Mouse (Mus musculus) liver (tissue): Measurements from ENCODE around the gene Gphn.

Experiments used
- DNase-seq: peaks from one replicate; pipeline ENCODE4 v3.0.0-alpha.2; 2020; ENCODE audit warnings: mixed read lengths

Gphn gene

GRCm38 (mm10) chr12:78225707-78226518 lies at the start of gene Gphn:
Gphn (plus strand) TSS chr12:78226379.
- peak; percentile 88 for DNase-seq

- DNase-seq, result no peak
Measured at GRCm38 (mm10) chr12:78181452-78181851, 44.7 kb upstream of the Gphn start.

- DNase-seq, result no peak
Measured at GRCm38 (mm10) chr12:78193942-78194341, 32.2 kb upstream of the Gphn start, which contains the start of gene Gm6657. Gm6657 (plus strand) TSS chr12:78194242.

GRCm38 (mm10) chr12:78195368-78195767 lies 30.8 kb upstream of the Gphn start:
- DNase-seq, result peak; percentile 4

- no peak for DNase-seq
Measured at GRCm38 (mm10) chr12:78203646-78204045, 22.5 kb upstream of the Gphn start.

GRCm38 (mm10) chr12:78205915-78206570 lies 20.1 kb upstream of the Gphn start:
- peak; percentile 58 for DNase-seq

- no peak for DNase-seq
Measured at GRCm38 (mm10) chr12:78206571-78206960, 19.6 kb upstream of the Gphn start.

- DNase-seq, result no peak
Measured at GRCm38 (mm10) chr12:78209856-78210255, 16.3 kb upstream of the Gphn start.

- no peak for DNase-seq
Measured at GRCm38 (mm10) chr12:78215490-78215889, 10.7 kb upstream of the Gphn start.

GRCm38 (mm10) chr12:78219191-78219825 lies 6.9 kb upstream of the Gphn start:
- no peak for DNase-seq

- DNase-seq, result peak; percentile 81
Measured at GRCm38 (mm10) chr12:78226519-78226875, 318 bp downstream of the Gphn start.

GRCm38 (mm10) chr12:78227021-78227932 lies 1.1 kb downstream of the Gphn start:
- peak; percentile 54 for DNase-seq

- DNase-seq, result no peak
Measured at GRCm38 (mm10) chr12:78228139-78228538, 2.0 kb downstream of the Gphn start.

GRCm38 (mm10) chr12:78232560-78232959 lies 6.4 kb downstream of the Gphn start:
- no peak for DNase-seq

GRCm38 (mm10) chr12:78248366-78248765 lies 22.2 kb downstream of the Gphn start:
- no peak for DNase-seq

- DNase-seq, result no peak
Measured at GRCm38 (mm10) chr12:78249151-78249550, 23.0 kb downstream of the Gphn start.

- no peak for DNase-seq
Measured at GRCm38 (mm10) chr12:78277386-78277785, 51.2 kb downstream of the Gphn start.

- no peak for DNase-seq
Measured at GRCm38 (mm10) chr12:78290384-78290783, 64.2 kb downstream of the Gphn start.

- no peak for DNase-seq
Measured at GRCm38 (mm10) chr12:78298824-78299398, 72.7 kb downstream of the Gphn start.

- DNase-seq, result no peak
Measured at GRCm38 (mm10) chr12:78315106-78315505, 88.9 kb downstream of the Gphn start.

- DNase-seq, result peak; percentile 50
Measured at GRCm38 (mm10) chr12:78327946-78328345, 101.8 kb downstream of the Gphn start.

- DNase-seq, result peak; percentile 54
Measured at GRCm38 (mm10) chr12:78332107-78332506, 105.9 kb downstream of the Gphn start.
